Mouse (Mus musculus): ENCODE results near the gene Oxtr.

The Oxtr gene

DNA sequence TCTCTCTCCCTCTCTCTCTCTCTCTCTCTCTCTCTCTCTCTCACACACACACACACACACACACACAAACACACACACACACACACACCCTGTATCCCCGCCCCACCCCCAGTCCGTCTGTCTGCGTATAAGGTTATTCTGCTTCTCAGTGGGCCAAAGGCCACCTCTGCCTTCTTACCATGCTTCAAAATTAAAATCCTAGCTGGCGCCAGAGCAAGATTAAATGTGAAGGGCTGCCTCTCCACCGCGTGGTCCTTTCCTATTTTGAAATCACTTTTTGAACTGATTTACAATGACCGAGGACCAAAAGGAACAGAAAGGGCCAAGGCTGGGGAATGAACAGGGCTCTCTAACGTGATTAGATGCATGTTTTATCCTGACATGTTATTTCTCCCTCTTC is 1.8 kb upstream of the Oxtr start:
- CTCF ChIA-PET = interaction anchor here (0.6 to 2.2 kb wide), 27 partner anchors 11 to 703 kb away, joined by 3 to 11 read pairs (median 4); no protein-coding TSS in a partner anchor
- POLR2A ChIA-PET = interaction anchor here in 2 of 4 experiments (0.9 to 1.7 kb wide), 3 partner anchors 9 to 509 kb away, joined by 3 to 4 read pairs (median 3); no protein-coding TSS in a partner anchor

DNA sequence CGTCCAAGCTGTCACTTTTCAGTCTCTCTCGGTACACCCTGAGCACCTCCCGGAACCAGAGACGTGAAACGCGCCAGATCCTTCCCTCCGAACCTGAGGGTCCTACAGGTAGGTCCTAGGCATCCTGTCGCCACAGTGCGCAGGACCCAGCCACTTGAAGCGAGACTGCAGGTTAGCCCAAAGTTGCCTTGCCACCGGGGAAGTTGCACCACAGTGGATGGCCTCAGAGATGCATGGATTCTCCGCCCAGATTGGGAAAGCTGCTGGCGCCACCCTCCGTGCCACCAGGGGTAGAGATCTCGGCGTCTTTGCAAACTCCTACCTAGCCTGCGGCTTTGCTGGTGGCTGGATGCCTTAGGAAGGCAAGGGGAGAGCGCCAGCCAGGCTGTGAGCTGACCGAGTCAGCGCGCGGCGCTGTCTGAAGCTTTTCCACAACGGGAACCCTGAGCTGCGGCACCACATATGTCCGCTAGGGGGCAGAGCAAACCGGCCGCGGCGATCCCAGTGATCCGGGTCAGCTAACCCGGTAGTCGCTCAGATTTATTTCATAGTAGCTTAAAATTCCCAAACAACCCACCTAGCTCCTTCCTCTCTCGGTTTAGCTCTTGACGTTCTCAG is 991 bp upstream of the Oxtr start:
- ChIA-PET CTCF (interaction anchor here (0.6 to 2.2 kb wide), 36 partner anchors 11 to 704 kb away, joined by 3 to 11 read pairs (median 3); no protein-coding TSS in a partner anchor), POLR2A (interaction anchor here in 3 of 4 experiments (0.6 to 1.7 kb wide), 8 partner anchors 10 to 510 kb away, joined by 3 to 4 read pairs (median 3); no protein-coding TSS in a partner anchor)

DNA sequence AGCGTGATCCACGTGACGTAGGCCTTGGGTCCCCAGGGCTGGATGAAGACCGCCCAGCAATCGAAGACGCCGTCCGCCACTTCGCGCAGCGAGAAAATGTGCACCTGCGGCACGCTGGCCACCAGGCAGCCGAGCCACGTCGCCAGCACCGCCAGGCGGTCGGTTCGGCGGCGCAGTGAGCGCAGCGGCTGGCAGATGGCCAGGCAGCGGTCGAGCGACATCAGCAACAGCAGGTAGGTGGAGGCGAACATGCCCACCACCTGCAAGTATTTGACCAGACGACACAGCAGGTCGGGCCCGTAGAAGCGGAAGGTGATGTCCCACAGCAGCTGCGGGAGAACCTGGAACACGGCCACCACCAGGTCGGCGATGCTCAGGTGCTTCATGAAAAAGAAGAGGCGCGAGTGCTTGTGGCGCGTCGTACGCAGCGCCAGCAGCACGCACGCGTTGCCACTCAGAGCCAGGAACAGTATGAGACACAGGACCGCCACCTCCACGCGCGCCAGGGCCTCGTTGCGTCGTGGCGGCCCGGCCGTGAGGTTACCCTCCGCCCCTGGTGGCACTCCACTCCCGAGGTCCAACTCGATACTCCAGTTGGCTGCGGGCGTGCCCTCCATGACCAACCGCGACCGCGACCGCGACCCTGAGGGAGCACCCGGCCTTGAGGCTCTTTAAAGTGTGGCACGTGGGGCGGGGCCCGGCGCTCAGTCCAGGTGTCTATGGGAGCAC is 398 bp downstream of the Oxtr start:
- CTCF ChIA-PET = interaction anchor here in 1 of 4 experiments (1.0 to 2.2 kb wide), 2 partner anchors 16 to 116 kb away, joined by 3 to 8 read pairs; no protein-coding TSS in a partner anchor
- POLR2A ChIA-PET = interaction anchor here in 3 of 4 experiments (0.8 to 1.3 kb wide), 3 partner anchors 9 to 17 kb away, joined by 3 read pairs; no protein-coding TSS in a partner anchor

DNA sequence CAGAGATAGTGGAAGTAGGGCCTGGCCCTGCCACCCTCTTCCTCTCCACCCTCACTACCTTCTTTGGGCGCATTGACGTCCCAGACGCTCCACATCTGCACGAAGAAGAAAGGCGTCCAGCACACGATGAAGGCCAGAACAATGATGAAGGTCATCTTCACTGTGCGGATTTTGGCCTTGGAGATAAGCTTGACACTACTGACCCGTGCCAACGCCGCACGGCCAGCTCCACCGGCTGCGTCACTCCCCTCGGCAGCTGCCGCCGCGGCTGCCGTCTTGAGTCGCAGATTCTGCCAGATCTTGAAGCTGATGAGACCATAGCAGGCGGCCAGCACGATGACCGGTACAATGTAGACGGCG is 942 bp downstream of the Oxtr start:
- ChIA-PET POLR2A (interaction anchor here in 1 of 4 experiments (1.3 kb wide), 1 partner anchor 12 kb away, joined by 3 read pairs; no protein-coding TSS in a partner anchor), CTCF (no interaction called here)

DNA sequence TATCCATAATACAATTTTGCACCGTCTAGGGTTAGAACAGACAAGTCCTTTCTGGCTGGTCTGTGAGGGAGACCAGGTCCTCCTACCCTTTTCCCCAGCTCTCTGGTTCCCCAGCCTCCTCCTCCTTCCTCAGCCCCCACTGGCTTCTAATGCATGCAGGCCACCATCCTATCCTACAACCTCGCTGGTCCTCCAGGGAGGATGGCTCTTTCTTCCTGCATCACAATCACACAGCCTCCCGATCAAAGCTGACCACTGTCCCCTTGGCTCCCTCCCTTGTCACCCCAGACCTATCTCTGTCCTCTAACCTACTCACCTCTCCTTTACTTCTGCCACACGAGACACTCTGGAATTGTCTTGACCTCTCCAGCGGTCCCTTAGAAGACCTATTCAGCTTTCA is 1.8 kb downstream of the Oxtr start:
- POLR2A ChIA-PET = interaction anchor here in 1 of 4 experiments (1.3 kb wide), 1 partner anchor 11 kb away, joined by 3 read pairs; no protein-coding TSS in a partner anchor

DNA sequence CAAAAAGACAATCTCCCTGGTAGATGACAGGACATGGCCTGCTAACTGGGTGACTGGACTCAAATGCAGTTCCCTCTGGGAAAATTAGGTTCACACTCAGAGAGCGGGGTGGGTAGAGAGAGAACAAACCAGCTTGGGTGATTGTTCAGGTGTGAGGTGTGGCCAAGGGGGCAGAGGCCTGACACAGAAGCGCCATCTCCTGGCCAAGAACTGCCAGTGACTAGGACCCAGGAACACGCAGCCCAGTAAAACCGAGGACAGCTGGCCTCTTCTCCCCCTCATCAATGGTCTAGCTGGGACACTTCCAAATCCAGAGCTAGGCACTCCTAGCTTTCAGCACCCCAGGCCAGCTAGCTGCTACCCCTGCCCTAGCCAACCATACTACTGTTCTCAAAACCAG is 5.4 kb downstream of the Oxtr start:
- CTCF ChIA-PET = interaction anchor here in 3 of 4 experiments (0.5 to 1.6 kb wide), 5 partner anchors 12 to 287 kb away, joined by 3 to 5 read pairs (median 3); partner anchors contain the start of gene Cav3 (in 1 of the 3)
- POLR2A ChIA-PET = interaction anchor here in 1 of 4 experiments (0.6 kb wide), 1 partner anchor 772 kb away, joined by 10 read pairs; no protein-coding TSS in a partner anchor

More for the DNA sequence above, 1.8 kb downstream of the Oxtr start:
- CTCF ChIA-PET = interaction anchor here in 1 of 4 experiments (0.6 kb wide), 1 partner anchor 79 kb away, joined by 3 read pairs; no protein-coding TSS in a partner anchor

DNA sequence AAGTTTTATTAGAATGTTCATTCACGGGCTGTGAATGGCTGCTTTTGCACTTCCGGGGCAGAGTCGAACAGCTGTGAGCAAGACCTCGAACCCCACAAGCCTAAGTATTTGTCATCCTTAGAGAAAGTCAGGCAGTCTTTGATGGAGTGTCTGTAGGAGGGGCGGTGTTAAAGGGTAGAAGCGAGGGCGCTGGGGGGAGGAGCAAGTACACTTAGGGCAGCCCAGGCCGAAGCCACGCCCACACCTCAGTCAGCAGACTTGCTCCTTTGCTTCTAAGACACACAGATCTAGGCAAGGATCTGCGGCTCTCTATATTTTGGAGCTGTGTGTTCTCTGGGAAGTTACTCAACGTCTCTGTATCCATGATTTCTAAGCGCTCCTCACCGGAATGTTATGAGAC is 9.9 kb downstream of the Oxtr start:
- ChIA-PET POLR2A (interaction anchor here in 3 of 4 experiments (0.6 to 1.1 kb wide), 4 partner anchors 10 to 249 kb away, joined by 3 to 5 read pairs (median 3); partner anchors contain the start of gene Oxtr (in 1 of the 3)), CTCF (no interaction called here)

DNA sequence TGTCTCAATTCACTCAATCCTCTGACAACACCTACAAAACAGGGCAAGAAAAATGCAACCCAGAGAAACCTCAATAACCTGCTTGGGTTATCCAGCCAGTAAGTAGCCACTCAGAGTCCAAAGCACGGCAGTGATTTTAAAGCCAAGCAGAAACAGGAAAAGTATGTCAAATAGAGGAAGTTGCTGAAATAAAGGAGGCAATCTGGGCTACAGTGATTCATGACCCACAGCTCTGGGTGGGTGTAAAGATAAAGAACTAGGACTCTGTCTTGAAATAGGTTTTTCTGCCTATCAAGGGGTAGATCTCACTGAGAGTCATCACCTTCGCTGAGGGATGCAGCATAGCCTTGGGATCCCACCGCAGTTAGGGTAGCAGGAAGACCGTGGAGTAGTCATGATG is 18.1 kb downstream of the Oxtr start:
- CTCF ChIA-PET = interaction anchor here in 2 of 4 experiments (0.6 to 1.1 kb wide), 2 partner anchors 15 to 64 kb away, joined by 3 read pairs; no protein-coding TSS in a partner anchor

DNA sequence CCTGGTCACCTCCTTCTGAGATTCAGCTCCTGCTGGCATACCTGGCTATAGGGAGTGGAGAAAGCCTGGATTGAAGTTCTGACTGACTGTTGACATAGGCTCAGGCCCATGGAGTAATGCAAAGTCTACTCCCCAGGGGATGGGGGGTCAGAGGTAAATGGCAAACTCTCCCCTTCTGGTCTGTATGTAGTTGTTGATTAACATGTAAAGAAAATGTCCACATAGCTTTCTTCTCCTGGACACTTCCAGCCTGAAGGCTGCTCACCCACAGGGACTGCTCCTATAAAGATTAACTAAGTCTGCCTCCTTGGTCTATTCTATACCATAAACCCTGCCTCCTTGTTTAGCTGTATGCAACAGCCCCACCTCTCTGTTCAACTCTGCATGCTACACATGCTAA is 23.7 kb downstream of the Oxtr start:
- ChIA-PET POLR2A (interaction anchor here in 2 of 4 experiments (1.0 to 1.3 kb wide), 3 partner anchors 10 to 73 kb away, joined by 3 to 5 read pairs (median 4); no protein-coding TSS in a partner anchor), CTCF (interaction anchor here in 1 of 4 experiments (0.5 to 1.2 kb wide), 2 partner anchors 25 to 245 kb away, joined by 3 to 4 read pairs; no protein-coding TSS in a partner anchor)

More for the DNA sequence above, 18.1 kb downstream of the Oxtr start:
- POLR2A ChIA-PET = interaction anchor here in 1 of 4 experiments (0.9 kb wide), 1 partner anchor 15 kb away, joined by 3 read pairs; no protein-coding TSS in a partner anchor

DNA sequence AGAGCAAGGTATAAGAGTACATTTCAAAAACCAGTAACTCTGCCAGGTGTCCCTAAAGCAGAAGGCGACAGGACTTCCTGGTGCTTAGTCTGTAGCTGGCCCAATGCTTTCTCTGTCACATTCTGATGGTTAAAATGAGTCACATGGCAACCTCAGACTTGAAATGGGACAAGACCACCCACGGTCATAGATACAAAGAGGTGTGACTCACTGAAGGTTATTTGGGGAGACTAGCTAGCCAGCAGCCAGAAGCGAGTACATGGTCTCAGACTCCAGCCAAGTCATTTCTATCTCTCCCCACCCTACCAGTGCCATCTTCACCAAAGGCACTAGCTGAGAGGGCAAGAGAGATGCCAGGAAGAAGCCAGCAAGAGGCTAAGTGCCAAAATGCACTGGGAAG is 24.3 kb downstream of the Oxtr start:
- ChIA-PET CTCF (interaction anchor here in 1 of 4 experiments (1.2 kb wide), 1 partner anchor 25 kb away, joined by 3 read pairs; no protein-coding TSS in a partner anchor), POLR2A (interaction anchor here in 2 of 4 experiments (1.0 to 1.3 kb wide), 2 partner anchors 9 to 42 kb away, joined by 3 to 4 read pairs; no protein-coding TSS in a partner anchor)

DNA sequence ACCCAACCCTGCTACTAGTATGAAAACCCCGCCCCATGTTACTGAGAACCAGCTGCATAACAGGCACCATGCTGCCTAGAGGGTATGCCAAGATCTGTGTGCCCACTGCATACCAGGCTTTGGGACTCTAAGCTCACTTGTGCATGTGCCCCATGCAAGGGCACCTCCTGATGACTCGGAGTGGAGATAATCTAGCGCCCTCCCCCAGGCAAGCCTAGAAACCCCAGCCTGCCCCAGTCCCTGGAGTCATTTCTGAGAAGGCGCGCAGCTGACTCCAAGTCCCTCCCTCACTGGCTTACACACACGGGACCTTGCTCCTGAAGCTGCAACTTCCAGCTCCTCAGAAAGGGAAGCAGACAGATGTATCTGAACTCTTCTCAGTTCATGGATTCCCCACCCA is 26.4 kb downstream of the Oxtr start:
- ChIA-PET POLR2A (no interaction called here), CTCF (no interaction called here)

DNA sequence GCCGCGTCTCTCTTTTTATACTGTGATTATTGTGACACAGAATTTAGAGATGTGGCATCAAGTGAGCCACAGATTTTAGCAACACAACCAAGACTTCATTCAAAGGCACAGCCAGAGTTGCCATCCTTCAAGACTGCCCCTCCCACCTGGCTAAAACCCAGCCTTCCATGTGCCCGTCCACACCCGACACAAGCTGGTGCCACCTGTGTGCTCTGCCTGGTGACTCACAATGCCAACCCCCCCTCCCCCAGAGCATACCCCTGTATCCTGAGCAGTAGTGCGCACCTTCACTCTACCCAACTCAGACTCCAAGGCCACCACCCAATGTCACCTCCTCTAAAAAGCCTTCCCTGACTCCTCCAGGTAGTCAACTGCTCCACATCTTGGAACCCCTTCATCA is 28.3 kb downstream of the Oxtr start:
- ChIA-PET CTCF (no interaction called here), POLR2A (no interaction called here)

DNA sequence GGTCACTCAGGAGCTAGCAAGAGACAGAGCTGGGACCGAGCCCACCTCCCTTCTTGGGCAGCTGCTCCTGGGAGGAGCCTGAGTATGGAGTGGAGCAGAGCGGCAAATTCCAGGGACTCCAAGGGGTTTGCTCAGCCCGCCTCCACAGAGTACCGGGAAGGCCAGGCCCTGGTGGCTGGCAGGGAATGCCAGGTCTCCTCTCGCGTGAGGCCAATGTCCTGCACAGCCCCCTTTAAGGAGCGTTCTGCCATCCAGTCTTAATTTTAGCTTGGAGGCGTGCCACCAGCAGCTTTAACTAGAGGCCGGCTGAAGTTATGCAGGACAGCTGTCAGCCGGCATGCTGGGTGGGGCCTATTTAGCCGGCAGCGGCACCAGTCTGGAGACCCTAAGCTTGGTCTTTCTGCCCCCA is 30.4 kb downstream of the Oxtr start, which contains the start of gene Cav3:
Cav3 (plus strand) TSS at position 165 of the 409 bp plus-strand sequence.
- POLR2A ChIA-PET = no interaction called here
- CTCF ChIA-PET = interaction anchor here in 1 of 4 experiments (1.1 kb wide), 1 partner anchor 25 kb away, joined by 3 read pairs; no protein-coding TSS in a partner anchor

DNA sequence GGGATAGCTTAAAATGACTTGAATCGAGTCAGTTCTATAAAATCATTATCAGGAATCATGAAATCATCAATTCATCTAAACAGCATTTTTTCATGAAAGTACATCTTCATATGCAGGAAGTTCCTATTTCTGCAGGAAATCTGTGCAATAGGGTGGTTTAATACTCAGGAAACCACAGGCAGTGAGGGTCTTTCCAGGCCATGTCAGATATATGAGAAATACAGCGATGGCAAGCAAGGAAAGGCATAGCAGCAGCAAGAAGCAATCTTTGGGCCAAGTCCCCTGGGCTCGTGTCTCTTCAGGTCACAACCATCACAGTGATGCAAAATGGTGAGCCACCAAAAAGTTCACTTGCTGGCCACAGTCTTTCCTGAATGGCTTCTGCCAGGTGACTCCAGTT is 44.1 kb downstream of the Oxtr start:
- CTCF ChIA-PET = no interaction called here
- POLR2A ChIA-PET = no interaction called here

DNA sequence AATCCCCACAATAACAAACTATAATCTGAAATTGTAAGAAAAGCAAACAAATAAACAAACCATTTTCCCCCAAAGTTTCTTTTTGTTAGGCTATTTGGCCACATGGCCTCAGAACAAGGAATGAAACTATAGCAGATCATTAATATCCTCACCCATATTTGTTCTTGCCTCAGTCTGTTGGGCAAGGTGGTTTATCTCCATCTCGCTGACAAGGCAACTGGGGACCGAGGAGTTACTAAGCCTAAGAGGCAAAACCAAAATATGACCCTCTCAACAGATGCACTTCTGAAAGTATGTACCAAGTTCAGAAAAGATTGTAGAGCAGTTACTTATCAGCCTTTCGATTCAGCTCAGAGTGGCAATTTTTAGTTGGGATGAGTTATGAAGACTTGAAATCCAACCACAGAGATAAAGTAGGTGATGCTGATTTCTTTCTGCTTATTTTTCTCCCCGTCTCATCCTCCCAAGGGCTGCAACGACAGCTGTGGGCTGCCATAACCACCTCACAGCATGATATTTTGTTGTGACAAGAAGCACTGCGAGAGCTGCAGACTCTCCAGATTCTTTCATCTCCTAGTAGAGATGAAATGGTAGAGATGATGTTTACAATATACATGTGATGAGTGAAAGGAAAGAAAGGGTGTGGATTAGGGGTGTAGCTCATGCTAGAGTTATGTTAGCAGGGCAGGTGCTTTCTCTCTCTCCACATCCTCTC is 63.6 kb downstream of the Oxtr start:
- POLR2A ChIA-PET = no interaction called here
- CTCF ChIA-PET = interaction anchor here in 1 of 4 experiments (0.5 kb wide), 1 partner anchor 548 kb away, joined by 4 read pairs; no protein-coding TSS in a partner anchor

DNA sequence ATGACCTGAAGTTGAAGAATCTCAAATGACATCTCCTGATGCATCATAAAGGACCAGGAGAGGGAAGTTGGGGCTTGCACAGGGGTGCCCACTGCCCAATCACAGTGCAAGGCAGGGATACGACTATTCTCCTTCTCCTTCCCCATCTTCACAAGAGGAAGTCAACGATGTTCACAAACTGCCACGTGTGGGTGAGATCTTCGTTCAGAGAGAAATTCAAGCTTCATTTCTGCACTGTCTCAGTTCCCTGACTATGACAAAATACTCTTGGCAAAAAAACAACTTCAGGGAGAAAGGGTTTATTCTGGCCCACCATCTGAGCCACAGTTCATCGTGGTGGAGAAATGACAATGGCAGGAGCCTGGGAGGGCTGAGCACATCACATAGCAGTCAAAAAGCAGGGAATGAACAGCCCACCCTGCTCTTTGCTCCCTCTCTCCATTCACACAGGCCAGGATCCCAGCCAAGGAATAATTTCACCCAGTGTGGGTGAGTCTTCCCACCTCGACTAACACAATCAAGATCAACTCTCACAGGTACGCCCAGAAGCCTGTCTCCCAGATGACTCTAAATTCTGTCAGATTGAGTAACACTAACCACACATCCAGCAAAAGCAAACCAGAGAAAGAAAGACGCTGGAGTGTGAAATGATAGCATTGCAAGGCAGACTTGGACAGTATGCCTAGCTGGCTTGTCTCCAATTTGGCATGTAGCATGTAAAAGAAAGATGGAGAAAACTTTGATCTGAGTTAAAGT is 65.8 kb downstream of the Oxtr start:
- ChIA-PET CTCF (no interaction called here), POLR2A (no interaction called here)

Measured in embryonic stem cell, embryonic (primary cell).